Mouse (Mus musculus) forebrain, embryonic 13.5 days (tissue): Measurements from ENCODE around the gene Lpin2. TPM values are rescaled to one million over a fixed set of nuclear protein-coding genes. Genes with fewer than 3 reads are reported as not detected.

Source experiments
- ATAC-seq: fragments of 200-750 bp; cut with Nextera tagmentation; 2 replicates; pipeline ENCODE4 v1.8.0; 2017
- H3K27ac ChIP-seq: fragments of 300-500 bp; sonication (generic); 2 replicates; pipeline ENCODE4 v1.5.1; 2015; ENCODE audit warnings: inconsistent platforms, mild to moderate bottlenecking, moderate library complexity
- H3K27me3 ChIP-seq: fragments of 300-500 bp; sonication (generic); 2 replicates; pipeline ENCODE4 v1.6.1; 2015; ENCODE audit warnings: mild to moderate bottlenecking, inconsistent platforms
- H3K36me3 ChIP-seq: fragments of 300-500 bp; sonication (generic); 2 replicates; pipeline ENCODE4 v1.6.1; 2015; ENCODE audit warnings: mild to moderate bottlenecking, inconsistent platforms; ENCODE audit not compliant: poor library complexity, severe bottlenecking
- H3K4me1 ChIP-seq: fragments of 300-500 bp; sonication (generic); 2 replicates; pipeline ENCODE4 v1.6.1; 2015; ENCODE audit warnings: inconsistent platforms
- H3K4me2 ChIP-seq: fragments of 300-500 bp; sonication (generic); 2 replicates; pipeline ENCODE4 v1.6.1; 2015; ENCODE audit warnings: inconsistent platforms, mild to moderate bottlenecking, moderate library complexity
- H3K4me3 ChIP-seq: fragments of 300-500 bp; sonication (generic); 2 replicates; pipeline ENCODE4 v1.5.1; 2015; ENCODE audit warnings: mild to moderate bottlenecking, inconsistent platforms
- H3K9ac ChIP-seq: fragments of 300-500 bp; sonication (generic); 2 replicates; pipeline ENCODE4 v1.6.1; 2015; ENCODE audit warnings: mild to moderate bottlenecking, inconsistent platforms
- H3K9me3 ChIP-seq: fragments of 300-500 bp; sonication (generic); replicated peaks from 2 replicates; pipeline ENCODE4 v1.6.1; 2016; ENCODE audit warnings: inconsistent platforms
- WGBS: fragments of 180-500 bp; shearing (Covaris S2); methylation state at CpG from one replicate; pipeline ENCODE4 v1.1.7; 2015; 5-methylcytosine and 5-hydroxymethylcytosine counted together
- polyA plus RNA-seq: library from polyadenylated mRNA; unstranded; fragments of >200 nt; fragmentation: Nextera tagmentation; extraction: Ambion mirVana; gene quantifications from 2 replicates; pipeline ENCODE4 v1.2.1, GENCODE M21; 2015

The Lpin2 gene
- polyA plus RNA-seq, 1 experiment from 2014 or later: 34.1 TPM

GRCm38 (mm10) chr17:71193019-71193418 is 10.7 kb downstream of the Lpin2 start:
- H3K4me3 ChIP-seq: no peak overlapping the region
- H3K27me3 ChIP-seq: no peaks in the 10 kb centered on the region
- ATAC-seq: no peak
- no peak overlapping the region for H3K9ac ChIP-seq
- peaks cover 12% of the 10 kb centered on the region for H3K9me3 ChIP-seq
- no peaks in the 10 kb centered on the region for H3K36me3 ChIP-seq
- WGBS: 89% methylated on average over 1 of the region's 1 CpGs
- H3K4me2 ChIP-seq: no peak overlapping the region
- H3K4me1 ChIP-seq: peaks cover 25% of the 10 kb centered on the region
- no peak overlapping the region for H3K27ac ChIP-seq

GRCm38 (mm10) chr17:71193485-71193884 is 11.1 kb downstream of the Lpin2 start:
- 50% methylated on average over 1 of the region's 1 CpGs for WGBS
- Histone ChIP-seq H3K9me3 (peaks cover 12% of the 10 kb centered on the region), H3K4me1 (peaks cover 25% of the 10 kb centered on the region), H3K36me3 (no peaks in the 10 kb centered on the region), H3K9ac (no peak overlapping the region), H3K27ac (no peak overlapping the region), H3K4me3 (no peak overlapping the region), H3K27me3 (no peaks in the 10 kb centered on the region), H3K4me2 (no peak overlapping the region)
- ATAC-seq: no peak

- WGBS: 80% methylated on average over 3 of the region's 3 CpGs
- no peak overlapping the region for H3K27ac ChIP-seq
- no peak for ATAC-seq
- H3K27me3 ChIP-seq: no peaks in the 10 kb centered on the region
- no peak overlapping the region for H3K4me3 ChIP-seq
- peaks cover 25% of the 10 kb centered on the region for H3K4me1 ChIP-seq
- H3K9ac ChIP-seq: no peak overlapping the region
- H3K36me3 ChIP-seq: no peaks in the 10 kb centered on the region
- H3K9me3 ChIP-seq: peaks cover 12% of the 10 kb centered on the region
- H3K4me2 ChIP-seq: peak overlapping the region; percentile 17
These were observed 12.7 kb downstream of the Lpin2 start for GRCm38 (mm10) chr17:71194906-71195632.

GRCm38 (mm10) chr17:71195633-71196391 is 13.5 kb downstream of the Lpin2 start:
- Histone ChIP-seq H3K4me3 (no peak overlapping the region), H3K36me3 (no peaks in the 10 kb centered on the region), H3K4me2 (peak overlapping the region; percentile 17), H3K9me3 (peaks cover 12% of the 10 kb centered on the region), H3K9ac (no peak overlapping the region), H3K27ac (no peak overlapping the region), H3K4me1 (peaks cover 25% of the 10 kb centered on the region), H3K27me3 (no peaks in the 10 kb centered on the region)
- ATAC-seq: no peak; the same call in 1 of the 2 replicates
- WGBS: 44% methylated on average over 10 of the region's 10 CpGs

GRCm38 (mm10) chr17:71196415-71196814 is 14.1 kb downstream of the Lpin2 start:
- H3K27ac ChIP-seq: no peak overlapping the region
- no peaks in the 10 kb centered on the region for H3K36me3 ChIP-seq
- H3K9ac ChIP-seq: no peak overlapping the region
- H3K9me3 ChIP-seq: peaks cover 12% of the 10 kb centered on the region
- WGBS: 61% methylated on average over 3 of the region's 3 CpGs
- no peak for ATAC-seq
- no peak overlapping the region for H3K4me2 ChIP-seq
- H3K4me3 ChIP-seq: no peak overlapping the region
- H3K27me3 ChIP-seq: no peaks in the 10 kb centered on the region
- H3K4me1 ChIP-seq: peaks cover 25% of the 10 kb centered on the region

GRCm38 (mm10) chr17:71199346-71199745 is 17.0 kb downstream of the Lpin2 start:
- Histone ChIP-seq H3K4me1 (peaks cover 15% of the 10 kb centered on the region), H3K4me2 (no peak overlapping the region), H3K27ac (no peak overlapping the region), H3K9ac (no peak overlapping the region), H3K36me3 (no peaks in the 10 kb centered on the region), H3K9me3 (no peaks in the 10 kb centered on the region), H3K4me3 (no peak overlapping the region), H3K27me3 (no peaks in the 10 kb centered on the region)
- ATAC-seq: no peak
- 78% methylated on average over 3 of the region's 3 CpGs for WGBS

- WGBS: 82% methylated on average over 4 of the region's 4 CpGs
- Histone ChIP-seq H3K27me3 (no peaks in the 10 kb centered on the region), H3K9ac (no peak overlapping the region), H3K36me3 (no peaks in the 10 kb centered on the region), H3K27ac (no peak overlapping the region), H3K4me2 (no peak overlapping the region), H3K4me3 (no peak overlapping the region), H3K4me1 (peaks cover 4% of the 10 kb centered on the region; the same call in 1 of the 2 replicates), H3K9me3 (no peaks in the 10 kb centered on the region)
- ATAC-seq: no peak
These were observed 19.8 kb downstream of the Lpin2 start for GRCm38 (mm10) chr17:71202136-71202535.

GRCm38 (mm10) chr17:71203998-71204808 is 21.8 kb downstream of the Lpin2 start:
- 90% methylated on average over 9 of the region's 9 CpGs for WGBS
- H3K36me3 ChIP-seq: peaks cover 5% of the 10 kb centered on the region; the same call in 1 of the 2 replicates
- H3K4me3 ChIP-seq: no peak overlapping the region
- no peak overlapping the region for H3K9ac ChIP-seq
- H3K4me1 ChIP-seq: peaks cover 4% of the 10 kb centered on the region; the same call in 1 of the 2 replicates
- no peak for ATAC-seq
- H3K27ac ChIP-seq: no peak overlapping the region
- H3K9me3 ChIP-seq: peaks cover 7% of the 10 kb centered on the region; the same call in 1 of the 2 replicates
- H3K27me3 ChIP-seq: no peaks in the 10 kb centered on the region
- no peak overlapping the region for H3K4me2 ChIP-seq

GRCm38 (mm10) chr17:71204809-71205091 is 22.4 kb downstream of the Lpin2 start:
- no peaks in the 10 kb centered on the region for H3K27me3 ChIP-seq
- no peak for ATAC-seq
- H3K4me1 ChIP-seq: peaks cover 4% of the 10 kb centered on the region; the same call in 1 of the 2 replicates
- 85% methylated on average over 6 of the region's 6 CpGs for WGBS
- H3K9ac ChIP-seq: no peak overlapping the region
- H3K9me3 ChIP-seq: peaks cover 7% of the 10 kb centered on the region; the same call in 1 of the 2 replicates
- no peak overlapping the region for H3K27ac ChIP-seq
- peaks cover 5% of the 10 kb centered on the region; the same call in 1 of the 2 replicates for H3K36me3 ChIP-seq
- H3K4me2 ChIP-seq: no peak overlapping the region
- no peak overlapping the region for H3K4me3 ChIP-seq

GRCm38 (mm10) chr17:71206136-71206893 is 24.0 kb downstream of the Lpin2 start:
- 87% methylated on average over 12 of the region's 12 CpGs for WGBS
- peaks cover 4% of the 10 kb centered on the region; the same call in 1 of the 2 replicates for H3K4me1 ChIP-seq
- ATAC-seq: no peak

GRCm38 (mm10) chr17:71207268-71207667 is 24.9 kb downstream of the Lpin2 start:
- H3K4me1 ChIP-seq: peaks cover 4% of the 10 kb centered on the region; the same call in 1 of the 2 replicates
- 97% methylated on average over 3 of the region's 3 CpGs for WGBS
- H3K9ac ChIP-seq: no peak overlapping the region
- H3K4me2 ChIP-seq: no peak overlapping the region
- H3K36me3 ChIP-seq: peaks cover 5% of the 10 kb centered on the region; the same call in 1 of the 2 replicates
- no peak for ATAC-seq
- H3K27me3 ChIP-seq: no peaks in the 10 kb centered on the region
- no peak overlapping the region for H3K27ac ChIP-seq
- peaks cover 7% of the 10 kb centered on the region; the same call in 1 of the 2 replicates for H3K9me3 ChIP-seq
- H3K4me3 ChIP-seq: no peak overlapping the region

More at GRCm38 (mm10) chr17:71206136-71206893, 24.0 kb downstream of the Lpin2 start:
- H3K27ac ChIP-seq: no peak overlapping the region
- H3K9ac ChIP-seq: no peak overlapping the region
- peaks cover 5% of the 10 kb centered on the region; the same call in 1 of the 2 replicates for H3K36me3 ChIP-seq
- no peak overlapping the region for H3K4me3 ChIP-seq
- H3K4me2 ChIP-seq: no peak overlapping the region
- no peaks in the 10 kb centered on the region for H3K27me3 ChIP-seq
- H3K9me3 ChIP-seq: peaks cover 7% of the 10 kb centered on the region; the same call in 1 of the 2 replicates
